Mouse (Mus musculus) spleen, postnatal 14 days (tissue): ENCODE results near the gene Gm14305.
"Not testable (repeated sequence)": the region's sequence is repeated elsewhere in the genome, so short reads cannot be mapped to it uniquely, and the experiment has no call there.

ENCODE experiments used
- DNase-seq, 2 experiments: peaks; one replicate each; pipeline ENCODE4 v3.0.0; 2021 to 2022; ENCODE audit warnings: low spot score in 2 of 2

Gm14305 gene

DNA sequence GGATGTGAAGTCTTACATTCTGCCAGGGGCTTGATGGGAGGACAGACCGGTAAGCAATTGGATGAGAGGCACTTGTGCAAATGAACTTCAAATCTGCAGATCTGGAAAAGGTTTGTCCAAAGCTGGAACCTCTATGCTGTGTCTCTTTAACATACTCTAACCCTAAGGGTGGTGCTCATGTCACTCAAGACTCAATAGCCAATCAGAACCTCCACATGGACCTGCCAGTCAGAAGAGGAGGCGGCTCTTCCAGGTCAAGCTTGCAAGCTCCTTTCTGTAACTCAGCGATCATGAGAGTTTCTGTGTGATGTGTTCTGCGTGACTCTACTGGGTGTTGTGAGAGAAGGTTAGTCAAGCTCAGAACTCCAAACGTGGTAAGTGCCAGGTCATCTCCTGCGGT lies at the start of gene Gm14305:
TSS of gene Gm14305 (plus strand) at position 278 of the 400 bp plus-strand sequence.
- DNase-seq, result not testable (repeated sequence)

DNA sequence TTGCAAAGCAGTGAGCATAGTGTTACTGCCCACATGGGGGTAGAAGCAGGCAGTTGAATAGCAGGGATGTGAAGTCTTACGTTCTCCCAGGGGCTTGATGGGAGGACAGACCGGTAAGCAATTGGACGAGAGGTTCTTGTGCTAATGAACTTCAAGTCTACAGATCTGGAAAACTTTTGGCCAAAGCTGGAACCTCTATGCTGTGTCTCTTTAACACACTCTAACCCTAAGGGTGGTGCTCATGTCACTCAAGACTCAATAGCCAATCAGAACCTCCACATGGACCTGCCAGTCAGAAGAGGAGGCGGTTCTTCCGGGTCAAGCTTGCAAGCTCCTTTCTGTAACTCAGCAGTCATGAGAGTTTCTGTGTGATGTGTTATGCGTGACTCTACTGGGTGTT lies 37.9 kb upstream of the Gm14305 start, which contains the start of gene Zfp973:
TSS of gene Zfp973 (plus strand) at position 301 of the 400 bp plus-strand sequence.
- DNase-seq, result not testable (repeated sequence)
